Mouse (Mus musculus) G1E (cell line): ENCODE data around the gene Efhc1. TPM values are rescaled to one million over a fixed set of nuclear protein-coding genes. Genes with fewer than 3 reads are reported as not detected.

Experiments
- ATAC-seq: 2 replicates; pipeline ENCODE4 v1.8.0; 2016; ENCODE audit warnings: mild to moderate bottlenecking; ENCODE audit not compliant: insufficient number of reproducible peaks, poor library complexity, low FRiP score, severe bottlenecking; ENCODE audit errors: extremely low read depth
- DNase-seq: peaks from one replicate; pipeline ENCODE4 v3.0.0; 2012; ENCODE audit warnings: low spot score
- H3K27me3 ChIP-seq: 2 replicates; pipeline ENCODE4 v1.6.1; 2012; ENCODE audit warnings: mild to moderate bottlenecking, low read length, inconsistent platforms; ENCODE audit not compliant: insufficient read depth
- H3K36me3 ChIP-seq: replicated peaks from 2 replicates; pipeline ENCODE3; 2012; ENCODE audit warnings: mild to moderate bottlenecking, inconsistent platforms
- H3K4me1 ChIP-seq: 2 replicates; pipeline ENCODE4 v1.6.1; 2012; ENCODE audit warnings: low read depth, low read length, inconsistent platforms, mixed read lengths; ENCODE audit not compliant: insufficient read depth
- H3K4me3 ChIP-seq: 2 replicates; pipeline ENCODE4 v1.5.1; 2012; ENCODE audit warnings: low read depth, mild to moderate bottlenecking, inconsistent platforms, low read length, moderate library complexity, mixed read lengths
- H3K9me3 ChIP-seq: replicated peaks from 2 replicates; pipeline ENCODE4 v1.6.1; 2012; ENCODE audit warnings: inconsistent platforms
- CTCF ChIP-seq: IDR thresholded peaks from 2 replicates; pipeline ENCODE4 v1.5.1; 2012; ENCODE audit warnings: low read depth, low read length, inconsistent platforms, mixed read lengths
- GATA1 ChIP-seq: IDR thresholded peaks from 2 replicates; pipeline ENCODE4 v1.6.1; 2012; ENCODE audit warnings: borderline replicate concordance, low read length, inconsistent platforms, mixed read lengths
- GATA2 ChIP-seq: IDR thresholded peaks from 2 replicates; pipeline ENCODE4 v1.6.1; 2012; ENCODE audit warnings: low read depth, low read length, inconsistent platforms, borderline replicate concordance
- POLR2AphosphoS5 ChIP-seq: IDR thresholded peaks from 2 replicates; pipeline ENCODE4 v1.6.1; 2012; ENCODE audit warnings: low read depth, low read length, inconsistent platforms; ENCODE audit not compliant: insufficient replicate concordance
- TAL1 ChIP-seq: conservative IDR thresholded peaks from 2 replicates; pipeline ENCODE4 v1.6.1; 2012; ENCODE audit warnings: low read depth, low read length, inconsistent platforms, mixed read lengths
- polyA plus RNA-seq: library from polyadenylated mRNA; stranded (reverse); fragments of >175 nt; gene quantifications from 2 replicates; pipeline ENCODE4 v1.2.3, GENCODE M21; 2012
- total RNA-seq, 2 experiments: library from RNA; stranded (forward) in 1 of 2; stranded (reverse) in 1 of 2; fragments of 200-1000 nt in 1 of 2; fragments of >200 nt in 1 of 2; fragmentation: Nextera tagmentation in 1 of 2; gene quantifications; 2 replicates each; pipeline ENCODE4 v1.2.3; 2014 to 2017

Gene Efhc1
- total and polyA plus RNA-seq, 3 experiments, result not detected

DNA sequence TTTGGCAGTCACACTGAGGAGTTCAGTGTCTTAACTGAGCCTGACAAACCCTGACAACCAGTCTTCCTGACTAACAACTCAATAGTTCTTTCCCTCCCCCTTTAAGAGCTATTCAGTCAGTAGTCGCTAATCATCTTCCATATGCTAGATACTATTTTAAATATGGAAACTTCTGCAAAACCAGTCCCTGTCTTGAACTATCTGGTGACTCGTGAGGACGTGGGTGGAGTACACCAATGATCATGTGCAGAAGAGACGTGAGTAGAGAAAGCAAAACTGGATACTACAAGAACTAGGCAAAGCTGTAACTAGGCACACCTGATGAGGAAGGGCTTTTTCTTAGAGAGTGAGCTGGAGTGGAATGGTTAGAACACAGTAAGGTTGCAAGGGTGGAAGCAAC, 25.5 kb upstream of the Efhc1 start:
- Histone ChIP-seq H3K36me3 (no peaks in the 10 kb centered on the region), H3K27me3 (peaks cover 6% of the 10 kb centered on the region), H3K9me3 (no peaks in the 10 kb centered on the region), H3K4me1 (peaks cover 62% of the 10 kb centered on the region), H3K4me3 (no peak overlapping the region)
- DNase-seq (no peak), ATAC-seq (no peak)
- TF ChIP-seq GATA2 (no peak), GATA1 (no peak), CTCF (no peak), POLR2AphosphoS5 (no peak)

DNA sequence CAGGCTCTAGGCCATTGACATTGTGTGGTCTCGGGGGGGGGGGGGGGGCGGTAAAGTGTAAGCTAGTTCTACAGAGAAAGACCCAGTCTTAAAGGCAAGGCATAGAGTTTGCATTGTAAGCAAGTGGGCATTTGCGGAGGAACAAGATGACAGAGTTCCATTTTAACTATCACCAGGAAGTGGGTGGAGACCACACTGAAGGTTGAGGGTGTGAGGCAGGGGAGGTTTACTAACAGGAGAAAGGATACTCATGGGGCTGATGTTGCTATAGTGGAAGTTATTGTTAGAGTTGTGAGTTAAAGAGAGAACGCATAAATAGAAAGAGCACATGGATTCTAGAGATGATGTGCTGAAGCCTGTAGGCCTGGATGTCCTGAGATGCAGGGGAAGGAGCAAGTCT, 25.1 kb upstream of the Efhc1 start:
- TF ChIP-seq TAL1, result no peak
- TF ChIP-seq GATA1, result no peak
- TF ChIP-seq GATA2, result no peak
- DNase-seq, result no peak
- Histone ChIP-seq H3K27me3 (peaks cover 1% of the 10 kb centered on the region), H3K4me3 (no peak overlapping the region), H3K4me1 (peaks cover 62% of the 10 kb centered on the region), H3K9me3 (no peaks in the 10 kb centered on the region), H3K36me3 (no peaks in the 10 kb centered on the region)
- ATAC-seq, result no peak

DNA sequence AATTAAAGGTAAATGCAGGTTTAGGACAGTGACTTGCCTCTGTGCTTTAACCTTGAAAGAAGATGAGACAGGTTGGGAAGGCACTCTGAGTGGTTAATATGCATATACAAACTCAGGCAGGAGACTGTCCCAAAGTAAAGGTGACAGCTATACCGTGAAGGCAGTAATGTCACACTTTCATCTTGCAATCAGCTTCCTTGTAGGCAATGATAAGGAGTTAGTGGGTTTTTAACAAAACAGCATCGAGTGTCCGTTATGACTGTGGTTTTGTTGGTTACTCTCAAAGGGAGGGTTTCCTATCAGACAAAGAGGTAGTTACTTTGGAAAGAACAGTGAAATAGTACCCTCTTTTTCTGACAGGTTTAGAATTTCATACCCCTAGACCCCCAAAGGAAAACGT, 22.9 kb upstream of the Efhc1 start:
- Histone ChIP-seq H3K9me3 (no peaks in the 10 kb centered on the region), H3K4me1 (peaks cover 69% of the 10 kb centered on the region), H3K27me3 (no peaks in the 10 kb centered on the region), H3K36me3 (no peaks in the 10 kb centered on the region), H3K4me3 (no peak overlapping the region)
- DNase-seq (no peak), ATAC-seq (peak; percentile 71)
- TF ChIP-seq GATA2 (no peak), GATA1 (no peak), TAL1 (no peak; the same call in 1 of the 2 replicates), POLR2AphosphoS5 (no peak), CTCF (no peak)

DNA sequence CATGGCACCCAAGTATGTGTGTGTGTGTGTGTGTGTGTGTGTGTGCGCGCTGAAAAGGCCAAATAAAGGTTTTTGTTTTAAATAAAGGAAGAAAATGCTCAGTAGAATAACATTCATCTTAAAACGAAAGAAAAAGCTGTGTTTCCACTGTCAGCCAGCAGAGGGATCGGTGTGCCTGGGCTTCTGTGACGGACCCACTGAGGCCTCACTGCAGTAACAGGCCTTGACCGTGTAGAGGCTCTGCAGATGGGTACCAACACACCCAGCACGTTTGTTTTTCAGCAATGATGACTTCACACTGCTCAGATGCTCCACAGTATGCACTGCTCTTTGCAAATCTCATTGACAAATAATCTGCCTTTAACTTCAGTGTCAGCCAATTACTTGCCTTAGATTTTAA, 18.0 kb upstream of the Efhc1 start:
- TF ChIP-seq GATA2, result no peak
- no peak for TF ChIP-seq POLR2AphosphoS5
- TF ChIP-seq CTCF, result peak; percentile 29; the same call in 1 of the 2 replicates
- TF ChIP-seq TAL1, result no peak
- Histone ChIP-seq H3K36me3 (no peaks in the 10 kb centered on the region), H3K27me3 (peaks cover 4% of the 10 kb centered on the region; the same call in 1 of the 2 replicates), H3K9me3 (no peaks in the 10 kb centered on the region), H3K4me1 (peaks cover 58% of the 10 kb centered on the region), H3K4me3 (no peak overlapping the region)
- peak; percentile 64 for DNase-seq
- ATAC-seq, result 0 out of 2 replicates have a peak, but pooled peaks have one; percentile 23

DNA sequence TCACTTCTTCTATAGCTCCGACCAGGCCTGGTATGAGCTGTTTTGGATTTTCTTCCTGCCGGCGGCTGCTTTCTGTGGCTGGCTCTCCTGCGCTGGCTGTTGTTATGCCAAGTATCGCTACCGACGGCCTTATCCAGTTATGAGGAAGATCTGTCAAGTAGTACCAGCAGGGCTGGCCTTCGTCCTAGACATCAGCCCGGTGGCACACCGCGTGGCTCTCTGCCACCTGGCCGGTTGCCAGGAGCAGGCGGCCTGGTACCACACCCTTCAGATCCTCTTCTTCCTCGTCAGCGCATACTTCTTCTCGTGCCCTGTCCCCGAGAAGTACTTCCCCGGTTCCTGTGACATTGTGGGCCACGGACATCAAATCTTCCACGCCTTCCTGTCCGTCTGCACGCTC, 16.3 kb upstream of the Efhc1 start:
- Histone ChIP-seq H3K4me1 (peaks cover 51% of the 10 kb centered on the region), H3K36me3 (no peaks in the 10 kb centered on the region), H3K9me3 (no peaks in the 10 kb centered on the region), H3K4me3 (no peak overlapping the region; the same call in 1 of the 2 replicates), H3K27me3 (peaks cover 4% of the 10 kb centered on the region; the same call in 1 of the 2 replicates)
- DNase-seq (no peak), ATAC-seq (no peak)
- TF ChIP-seq POLR2AphosphoS5 (no peak), TAL1 (no peak), CTCF (no peak), GATA1 (no peak), GATA2 (no peak)

DNA sequence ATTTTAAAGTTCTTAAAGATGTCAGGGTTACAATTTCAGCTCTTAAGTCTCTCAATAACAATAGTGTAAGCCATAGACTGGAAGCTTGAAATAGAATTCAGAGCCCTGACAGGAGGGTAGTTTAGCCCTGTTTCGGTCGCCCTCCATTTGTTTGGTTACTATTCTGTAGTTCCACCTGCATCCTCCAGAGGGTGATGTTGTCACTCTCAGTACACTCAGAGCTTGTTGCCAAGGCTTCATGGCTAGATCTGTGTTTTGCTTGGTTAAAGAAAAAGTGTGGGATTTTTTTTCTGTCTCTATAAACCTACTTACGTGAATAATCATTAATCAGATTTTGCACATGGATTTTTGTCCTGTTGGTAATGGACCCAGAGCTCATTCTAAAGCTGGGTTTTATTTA, 12.4 kb upstream of the Efhc1 start:
- Histone ChIP-seq H3K27me3 (peaks cover 4% of the 10 kb centered on the region; the same call in 1 of the 2 replicates), H3K36me3 (no peaks in the 10 kb centered on the region), H3K4me3 (no peak overlapping the region), H3K4me1 (peaks cover 28% of the 10 kb centered on the region), H3K9me3 (peaks cover 2% of the 10 kb centered on the region)
- peak; percentile 61 for DNase-seq
- TF ChIP-seq CTCF (peak; percentile 68), GATA1 (no peak)
- ATAC-seq, result peak; percentile 72

DNA sequence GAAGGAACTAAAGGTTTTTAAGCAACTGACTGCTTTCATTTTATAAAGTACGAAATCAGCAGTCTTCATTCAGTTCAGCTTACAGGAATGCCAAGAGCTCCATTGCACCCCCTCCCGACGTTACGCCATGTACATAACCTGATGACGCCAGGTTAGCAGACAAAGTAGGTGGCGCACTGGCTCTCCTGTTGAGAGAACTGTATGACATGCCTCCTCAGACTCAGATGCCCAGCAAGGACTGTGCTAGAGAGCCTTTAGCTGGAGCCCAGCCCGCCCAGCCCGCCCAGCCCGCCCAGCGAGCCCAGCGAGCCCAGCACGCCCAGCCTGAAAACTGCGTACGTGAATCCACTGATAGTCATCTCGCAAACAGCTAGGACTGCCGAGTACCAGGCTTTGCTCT, 11.3 kb upstream of the Efhc1 start:
- DNase-seq (no peak), ATAC-seq (no peak)
- peaks cover 2% of the 10 kb centered on the region for H3K9me3 ChIP-seq
- H3K4me3 ChIP-seq, result no peak overlapping the region
- peaks cover 23% of the 10 kb centered on the region for H3K4me1 ChIP-seq
- TF ChIP-seq TAL1 (no peak), GATA2 (no peak), CTCF (no peak), POLR2AphosphoS5 (no peak), GATA1 (no peak)
- H3K36me3 ChIP-seq, result no peaks in the 10 kb centered on the region
- no peaks in the 10 kb centered on the region; the same call in 1 of the 2 replicates for H3K27me3 ChIP-seq
